Mouse (Mus musculus): ENCODE measurements around the gene Dmrtc2.
A peak's percentile ranks its signal among the peaks of the same experiment; 100 is the strongest.

Dmrtc2 gene

DNA sequence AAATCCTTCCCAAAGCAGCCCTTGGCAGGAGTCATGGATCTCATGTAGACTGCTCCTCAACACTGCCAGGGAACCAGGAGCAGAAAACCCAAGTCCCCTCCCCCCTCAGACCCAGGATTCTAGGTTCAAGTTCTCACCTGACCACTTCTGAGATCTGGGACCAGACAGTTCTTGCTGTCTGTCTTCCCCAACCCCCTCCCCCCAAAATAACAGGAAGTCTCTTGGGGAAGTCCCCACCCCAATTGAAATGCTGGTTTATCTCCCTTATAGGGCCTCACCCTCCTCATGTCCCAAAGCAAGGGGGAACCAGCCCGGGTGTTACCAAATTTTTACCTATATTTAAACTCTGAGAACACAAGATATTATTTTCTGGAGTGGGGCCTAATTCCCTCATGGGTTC lies 32.0 kb downstream of the Dmrtc2 start:
- no peak for DNase-seq (ENCODE audit: extremely low spot score, low spot score)

DNA sequence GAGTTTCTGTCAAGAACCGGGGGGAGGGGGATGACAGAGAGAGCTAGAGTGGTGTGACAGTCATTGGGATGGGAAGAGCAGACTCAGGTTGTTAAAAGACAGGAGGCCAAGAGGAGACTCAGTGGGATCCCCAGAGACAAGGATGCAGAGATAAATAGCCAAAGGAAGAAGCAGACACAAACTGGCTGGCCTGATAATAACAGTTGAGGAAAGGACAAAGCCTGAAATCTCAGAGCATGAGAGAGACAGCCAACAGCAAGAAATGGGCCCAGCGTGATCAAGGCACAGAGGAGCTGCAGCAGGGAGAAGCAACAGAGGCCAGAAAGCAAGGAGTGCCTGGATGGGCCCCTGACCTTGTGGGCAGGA lies 32.4 kb downstream of the Dmrtc2 start:
- no peak for DNase-seq (ENCODE audit: extremely low spot score, low spot score)

- peak; percentile 67 for DNase-seq (ENCODE audit: extremely low spot score, low spot score)
These were observed 33.0 kb downstream of the Dmrtc2 start, which contains the start of gene Arhgef1 for GRCm38 (mm10) chr7:24902630-24903443. Gene Arhgef1 (plus strand): TSS chr7:24902912.

DNA sequence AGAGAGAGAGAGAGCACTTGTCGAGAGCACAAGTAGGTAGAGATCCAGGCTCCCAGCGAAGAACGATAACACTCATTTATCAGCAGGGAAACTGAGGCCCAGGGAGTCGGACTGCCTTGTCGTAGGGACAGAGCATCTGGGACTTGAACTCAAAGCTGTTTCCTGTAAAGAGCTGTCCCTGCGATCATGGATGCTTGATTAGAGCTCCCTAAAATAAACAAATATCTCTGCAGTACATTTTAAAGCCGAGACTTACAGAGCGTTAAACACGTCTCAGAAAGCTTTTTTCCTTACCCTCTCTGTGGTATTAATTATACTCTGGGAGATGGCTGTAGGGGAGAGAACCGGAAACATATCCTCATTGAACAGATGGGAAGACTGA lies 33.6 kb downstream of the Dmrtc2 start:
- DNase-seq (ENCODE audit: extremely low spot score, low spot score) = no peak

DNA sequence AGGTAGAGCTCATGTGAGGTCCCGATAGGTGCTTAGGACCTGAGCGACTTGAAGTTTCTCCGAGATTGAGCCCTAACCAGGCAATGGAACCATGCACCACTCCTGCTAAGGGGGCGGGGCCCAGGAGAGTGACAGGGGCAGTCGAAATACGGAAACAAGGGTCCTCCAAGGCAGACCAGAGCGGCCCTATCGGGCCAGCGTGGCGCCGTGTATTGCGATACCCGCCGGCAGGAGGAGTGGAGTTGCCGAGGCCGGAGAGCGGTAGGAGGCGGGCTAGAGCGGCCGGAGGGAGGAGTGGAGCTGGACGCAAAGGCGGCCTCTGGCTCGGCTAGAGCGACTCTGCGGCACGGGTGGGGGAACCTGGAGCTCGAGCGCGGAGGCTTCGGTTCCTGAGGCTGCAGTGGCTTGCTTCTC lies 34.2 kb downstream of the Dmrtc2 start:
- peak; percentile 95 for DNase-seq (ENCODE audit: extremely low spot score, low spot score)

DNA sequence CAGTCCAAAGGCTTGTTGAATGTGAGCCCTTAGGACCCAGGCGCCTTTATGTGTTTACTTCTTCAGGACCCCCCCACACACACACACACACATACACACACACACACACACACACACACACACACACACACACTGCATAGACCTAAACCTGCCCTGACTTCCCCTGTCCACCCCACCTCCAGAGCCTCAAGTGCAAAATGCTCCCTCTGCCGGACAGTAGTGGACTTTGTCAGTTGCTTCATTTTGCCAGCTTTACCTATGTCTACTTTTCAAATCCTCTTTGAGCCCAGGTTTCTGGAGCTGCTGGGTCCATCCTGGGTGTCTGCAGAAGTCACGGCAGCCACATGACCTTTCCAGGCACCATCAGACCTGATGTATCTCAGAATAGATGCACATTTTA lies 35.1 kb downstream of the Dmrtc2 start:
- DNase-seq (ENCODE audit: extremely low spot score, low spot score) = peak; percentile 70

DNA sequence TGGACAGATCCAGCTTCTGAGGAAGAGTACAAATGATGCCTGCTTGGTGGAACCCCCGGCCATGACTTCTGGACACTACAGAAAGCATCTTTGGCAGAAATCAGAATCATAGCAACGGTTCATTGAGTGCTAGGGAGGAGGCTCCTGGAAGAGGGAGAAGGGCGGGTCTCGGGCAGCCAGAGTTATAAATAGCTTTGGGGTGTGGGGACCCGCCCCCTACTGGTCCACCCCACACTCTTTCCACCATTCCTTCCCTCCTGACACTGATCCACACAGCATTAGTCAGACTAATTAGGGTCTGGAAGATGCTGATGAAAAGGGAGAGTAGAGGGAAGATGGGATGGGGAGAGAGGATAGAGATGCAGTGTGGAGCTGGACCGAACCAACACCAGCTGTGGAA lies 36.7 kb downstream of the Dmrtc2 start:
- DNase-seq (ENCODE audit: extremely low spot score, low spot score) = no peak

DNA sequence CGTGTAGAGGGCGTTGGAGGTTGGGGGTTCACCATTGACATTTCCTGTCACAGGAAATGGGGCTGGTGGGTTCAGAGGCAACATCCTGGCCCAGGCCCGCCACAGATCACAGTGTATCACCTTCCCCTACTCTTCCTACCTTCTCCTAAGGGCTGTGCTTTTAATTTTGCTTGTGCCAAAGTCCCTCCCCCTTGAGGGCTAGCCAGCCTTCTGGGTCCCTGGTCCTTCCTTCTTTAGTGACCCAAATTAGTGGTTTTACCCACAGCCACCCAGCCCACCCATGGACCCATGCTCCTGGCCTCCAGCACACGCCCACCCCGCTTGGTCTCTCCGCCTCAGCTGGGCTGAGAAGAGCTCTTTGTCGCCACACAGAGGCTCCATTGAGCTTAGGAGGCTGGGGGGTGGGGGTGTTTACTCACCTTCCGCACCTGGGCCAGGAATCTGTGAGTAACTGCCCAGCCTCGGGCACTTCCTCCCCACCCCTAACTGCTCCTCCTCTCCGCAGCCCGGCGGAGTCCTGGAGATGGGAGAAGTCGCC lies 37.4 kb downstream of the Dmrtc2 start:
- DNase-seq (ENCODE audit: extremely low spot score, low spot score) = no peak

DNA sequence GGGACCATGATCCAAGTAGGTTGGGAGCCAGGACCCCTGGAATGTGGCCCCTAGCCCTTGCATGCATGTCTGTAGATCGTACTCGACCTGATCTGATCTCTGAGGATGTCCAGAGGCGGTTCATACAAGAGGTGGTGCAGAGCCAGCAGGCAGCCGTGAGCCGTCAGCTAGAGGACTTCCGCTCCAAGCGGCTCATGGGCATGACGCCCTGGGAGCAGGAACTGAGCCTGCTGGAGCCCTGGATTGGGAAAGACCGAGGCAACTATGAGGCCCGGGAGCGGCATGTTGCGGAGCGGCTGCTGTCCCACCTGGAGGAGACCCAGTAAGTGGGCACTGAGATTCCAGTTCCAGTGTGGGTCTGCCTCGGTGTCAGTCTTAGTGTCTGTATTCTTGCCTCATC lies 42.6 kb downstream of the Dmrtc2 start:
- DNase-seq (ENCODE audit: extremely low spot score, low spot score) = no peak

DNA sequence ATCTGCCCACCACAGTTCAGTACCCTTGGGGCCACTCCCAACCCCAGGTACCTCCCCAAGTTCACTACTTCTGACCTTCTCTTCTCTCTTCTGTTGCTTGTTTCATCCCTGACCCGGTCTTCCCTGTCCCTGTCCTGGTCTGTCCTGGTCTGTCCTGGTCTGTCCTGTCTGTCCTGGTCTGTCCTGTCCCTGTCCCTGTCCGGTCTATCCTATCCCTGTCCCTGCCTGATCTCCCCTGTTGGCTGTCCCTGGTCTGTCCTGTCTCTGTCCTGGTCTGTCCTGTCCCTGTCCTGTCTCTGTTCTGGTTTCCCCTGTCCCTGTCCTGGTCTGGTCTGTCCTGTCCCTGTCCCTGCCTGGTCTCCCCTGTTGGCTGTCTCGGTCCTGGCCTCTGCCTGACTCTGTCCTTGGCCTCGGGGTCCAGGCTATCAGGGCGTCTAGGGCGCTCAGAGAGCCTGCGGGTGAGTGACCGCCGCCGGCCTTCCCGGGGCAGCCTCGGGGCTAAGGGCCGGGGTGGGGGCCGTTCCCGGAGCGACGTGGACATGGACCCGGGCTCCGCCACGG lies 49.0 kb downstream of the Dmrtc2 start:
- DNase-seq (ENCODE audit: extremely low spot score, low spot score) = no peak

DNA sequence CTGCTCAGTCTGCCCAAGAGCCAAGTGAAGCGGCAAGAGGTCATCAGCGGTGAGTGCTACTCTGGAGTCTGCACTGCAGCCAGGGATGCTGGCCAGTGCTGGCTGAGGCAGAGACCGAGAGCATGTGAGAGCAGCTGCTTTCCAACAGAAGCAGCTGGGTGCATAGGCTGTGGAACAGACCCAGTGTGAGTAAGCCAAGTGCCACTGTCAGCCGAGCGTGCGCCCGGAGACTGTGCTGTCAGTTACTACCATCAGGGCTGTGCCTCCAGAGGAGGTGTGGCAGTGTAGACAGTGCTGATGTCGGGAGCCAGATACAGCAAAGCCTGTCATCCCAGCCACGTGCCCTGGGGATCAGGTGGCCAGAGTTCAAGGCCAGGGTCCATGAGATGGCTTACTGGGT lies 49.9 kb downstream of the Dmrtc2 start:
- no peak for DNase-seq (ENCODE audit: extremely low spot score, low spot score)

All from neural tube, embryonic 10.5 days (tissue).